Mouse (Mus musculus): Measurements from ENCODE around the gene Gm9903.

Gene Gm9903

GRCm38 (mm10) chr5:33629301-33629987 lies at the start of gene Gm9903, which contains the start of gene Fam53a:
TSS of gene Gm9903 (plus strand) at chr5:33629925.
TSS of gene Fam53a (minus strand) at chr5:33629635.
- DNase-seq (ENCODE audit: low spot score), result peak; percentile 98

GRCm38 (mm10) chr5:33580336-33580735 lies 49.4 kb upstream of the Gm9903 start:
- DNase-seq (ENCODE audit: low spot score), result no peak

GRCm38 (mm10) chr5:33587498-33588058 lies 42.1 kb upstream of the Gm9903 start:
- no peak for DNase-seq (ENCODE audit: low spot score)

GRCm38 (mm10) chr5:33588066-33588465 lies 41.7 kb upstream of the Gm9903 start:
- DNase-seq (ENCODE audit: low spot score), result no peak

- DNase-seq (ENCODE audit: low spot score), result peak; percentile 90
These were observed 40.4 kb upstream of the Gm9903 start for GRCm38 (mm10) chr5:33589221-33589888.

DNA sequence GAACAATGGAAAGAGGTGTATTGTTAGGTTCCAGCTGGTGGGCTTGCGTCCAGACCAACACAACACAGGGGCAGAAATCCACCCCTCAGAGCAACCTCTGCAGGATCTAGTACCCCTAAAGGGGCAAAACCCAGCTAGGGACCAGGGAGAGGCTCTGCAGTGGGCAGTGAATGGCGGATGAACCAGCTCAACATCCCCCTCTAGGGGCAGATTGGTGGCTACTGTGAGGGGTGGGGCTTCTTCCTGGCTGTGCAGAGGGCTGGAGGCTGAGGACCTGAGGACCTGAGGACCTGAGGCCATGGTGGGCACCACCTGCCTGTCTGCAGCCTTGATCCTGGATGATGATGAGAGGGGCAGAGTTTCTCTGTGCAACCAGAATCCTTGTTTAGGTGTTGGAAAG lies 36.1 kb upstream of the Gm9903 start:
- peak; percentile 62 for DNase-seq (ENCODE audit: low spot score)

DNA sequence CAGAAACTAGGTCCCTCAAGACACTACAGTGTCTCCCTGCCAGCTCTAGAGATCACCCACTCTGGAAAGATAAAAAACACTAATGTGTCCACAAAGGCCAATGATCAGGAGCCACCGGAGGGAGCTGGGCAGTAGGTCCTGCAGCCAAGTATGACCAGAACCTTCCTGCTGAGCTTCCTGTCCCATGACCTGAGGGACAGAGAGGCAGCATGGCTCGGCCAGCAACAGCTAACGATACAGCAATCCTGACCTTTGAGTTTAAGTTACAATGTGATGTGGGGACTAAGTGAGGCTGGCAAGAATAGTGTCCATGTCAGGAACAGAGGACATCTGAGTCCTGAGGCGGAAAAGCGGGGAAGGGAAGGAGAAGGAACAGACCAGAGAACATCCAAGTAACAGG lies 24.4 kb upstream of the Gm9903 start:
- no peak for DNase-seq (ENCODE audit: low spot score)

DNA sequence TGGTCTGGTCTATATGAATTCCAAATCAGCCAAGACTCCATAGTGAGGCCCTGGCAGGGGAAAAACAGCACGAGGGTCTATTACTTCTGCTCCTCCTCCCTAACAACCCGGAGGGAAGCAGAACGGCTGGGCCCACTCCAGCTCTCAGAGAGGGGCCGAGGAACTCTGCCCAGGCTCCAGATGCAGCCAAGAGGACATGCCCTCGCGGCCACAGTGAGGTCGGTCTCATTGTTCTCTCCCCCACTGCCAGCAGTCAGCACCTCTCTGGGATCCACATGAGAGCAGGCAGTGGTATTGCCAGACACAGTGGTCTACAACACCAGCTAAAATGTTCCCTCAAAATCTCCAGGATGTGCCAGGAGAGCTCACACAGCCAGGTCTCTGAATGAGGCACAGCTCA lies 23.1 kb upstream of the Gm9903 start:
- no peak for DNase-seq (ENCODE audit: low spot score)

- no peak for DNase-seq (ENCODE audit: low spot score)
These were observed 22.3 kb upstream of the Gm9903 start for GRCm38 (mm10) chr5:33607434-33607833.

- DNase-seq (ENCODE audit: low spot score), result no peak
These were observed 20.5 kb upstream of the Gm9903 start for GRCm38 (mm10) chr5:33609226-33609625.

- no peak for DNase-seq (ENCODE audit: low spot score)
These were observed 17.9 kb upstream of the Gm9903 start for GRCm38 (mm10) chr5:33611795-33612194.

DNA sequence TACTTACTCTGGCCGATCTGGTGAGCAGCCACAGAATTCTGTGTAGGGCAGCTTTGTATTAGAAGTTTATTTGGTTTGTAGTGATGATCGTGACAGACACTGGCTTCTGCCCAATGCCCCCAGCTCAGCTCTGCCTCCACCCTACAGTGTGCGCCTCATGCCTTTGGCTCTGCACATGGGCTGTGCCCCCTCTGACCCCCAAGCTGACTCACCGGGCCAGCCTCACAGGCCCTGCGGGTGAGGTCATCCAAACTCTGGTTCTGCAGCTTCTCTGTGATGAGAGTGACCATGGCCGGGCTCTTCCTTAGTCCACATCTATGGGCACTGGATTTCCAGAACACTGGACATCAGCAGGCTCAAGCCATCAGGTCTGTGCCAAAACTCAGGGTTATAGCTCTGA lies 15.3 kb upstream of the Gm9903 start:
- no peak for DNase-seq (ENCODE audit: low spot score)

GRCm38 (mm10) chr5:33622671-33623070 lies 7.1 kb upstream of the Gm9903 start:
- no peak for DNase-seq (ENCODE audit: low spot score)

GRCm38 (mm10) chr5:33623766-33624165 lies 6.0 kb upstream of the Gm9903 start:
- no peak for DNase-seq (ENCODE audit: low spot score)

GRCm38 (mm10) chr5:33627968-33628367 lies 1.8 kb upstream of the Gm9903 start:
- no peak for DNase-seq (ENCODE audit: low spot score)

GRCm38 (mm10) chr5:33628820-33629300 lies 865 bp upstream of the Gm9903 start:
- peak; percentile 54 for DNase-seq (ENCODE audit: low spot score)

GRCm38 (mm10) chr5:33630061-33630460 lies 336 bp downstream of the Gm9903 start:
- DNase-seq (ENCODE audit: low spot score), result no peak

DNA sequence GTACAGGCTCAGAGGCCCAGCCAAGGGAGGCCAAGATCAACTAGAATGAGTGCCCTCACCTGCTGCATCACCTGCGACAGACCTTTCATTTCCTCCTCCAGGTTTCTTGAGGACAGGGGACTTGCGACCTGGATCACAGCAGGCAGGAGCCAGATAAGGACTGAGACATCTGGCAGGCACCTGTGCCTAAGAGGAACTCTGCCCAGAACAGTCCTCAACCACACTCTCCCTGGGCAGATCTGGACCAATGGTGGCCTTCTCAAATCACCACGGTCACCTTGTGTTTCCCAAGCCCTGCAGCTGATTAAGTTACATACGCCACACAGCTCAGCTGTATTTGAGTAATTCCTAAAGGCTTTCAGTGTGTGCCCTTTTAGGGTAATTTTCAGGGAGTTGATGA lies 890 bp downstream of the Gm9903 start:
- DNase-seq (ENCODE audit: low spot score), result no peak

DNA sequence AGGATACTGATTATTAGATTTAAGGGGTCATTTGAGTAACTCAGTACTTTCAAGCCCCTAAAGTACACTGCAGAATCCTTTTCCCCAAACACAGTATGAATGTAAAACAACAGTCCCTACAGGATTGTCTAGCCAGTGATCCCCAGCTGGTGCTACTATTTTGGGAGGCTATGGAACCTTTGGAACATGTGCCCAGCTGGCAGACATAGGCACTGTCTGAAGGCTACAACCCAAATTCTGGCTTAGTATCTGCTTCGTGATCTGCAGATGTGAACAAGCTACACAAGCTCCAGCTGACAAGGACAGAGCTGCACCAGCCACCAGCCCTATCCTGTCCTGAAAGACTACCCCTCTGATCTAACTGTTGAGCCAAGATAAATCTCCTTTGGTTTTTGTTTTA lies 2.8 kb downstream of the Gm9903 start:
- no peak for DNase-seq (ENCODE audit: low spot score)

DNA sequence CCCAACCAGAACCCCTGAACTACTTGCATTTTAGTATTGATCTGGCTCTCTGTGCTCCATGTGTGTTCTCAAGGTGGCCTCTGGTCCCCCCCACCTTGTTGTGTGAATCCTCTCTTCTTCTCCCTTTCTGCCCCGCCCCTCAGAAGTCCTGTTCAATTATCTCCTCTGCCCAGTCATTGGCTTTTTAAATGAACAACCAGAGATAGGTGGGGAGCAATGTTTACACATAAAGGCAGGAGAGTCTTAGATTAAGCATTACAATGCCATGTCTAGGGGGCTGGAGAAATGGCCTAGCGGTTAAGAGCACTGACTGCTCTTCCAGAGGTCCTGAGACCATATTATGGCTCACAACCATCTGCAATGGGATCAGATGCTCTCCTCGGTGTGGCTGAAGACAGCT lies 5.6 kb downstream of the Gm9903 start:
- no peak for DNase-seq (ENCODE audit: low spot score)

DNA sequence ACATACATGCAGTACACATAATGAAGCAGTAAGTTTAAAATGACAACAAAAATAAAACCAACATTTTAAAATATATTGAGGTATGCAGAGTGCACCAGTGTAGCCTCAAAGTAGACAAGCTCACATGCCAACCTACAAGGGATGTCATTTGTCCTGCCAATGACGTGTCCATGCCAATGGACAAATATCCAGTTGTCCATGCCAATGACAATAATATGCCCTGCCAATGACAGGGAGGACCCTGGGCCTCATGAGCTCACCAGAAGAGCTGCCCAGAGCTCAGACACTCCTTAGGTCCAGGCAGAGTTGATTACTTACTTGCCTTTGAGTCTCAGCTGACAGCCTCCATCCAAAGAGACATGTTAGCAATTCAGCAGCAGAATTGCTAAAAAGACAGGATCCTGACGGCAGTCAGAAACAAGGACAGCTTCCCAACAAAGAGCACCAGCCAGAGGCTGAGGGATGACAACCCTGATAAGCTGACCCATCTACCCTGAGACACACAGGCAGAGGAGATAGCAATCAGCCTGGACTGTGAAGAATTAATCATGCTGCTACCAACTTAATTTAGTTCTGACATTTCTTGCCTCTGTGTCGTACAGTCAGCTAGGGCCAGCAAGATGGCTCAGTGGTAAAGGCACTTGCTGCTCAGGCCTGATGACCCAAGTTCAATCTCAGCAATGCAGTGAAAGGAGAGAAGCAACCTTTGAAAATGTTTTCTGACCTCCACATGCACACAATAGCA lies 8.1 kb downstream of the Gm9903 start:
- DNase-seq (ENCODE audit: low spot score), result no peak

- no peak for DNase-seq (ENCODE audit: low spot score)
These were observed 9.1 kb downstream of the Gm9903 start for GRCm38 (mm10) chr5:33638826-33639225.

DNA sequence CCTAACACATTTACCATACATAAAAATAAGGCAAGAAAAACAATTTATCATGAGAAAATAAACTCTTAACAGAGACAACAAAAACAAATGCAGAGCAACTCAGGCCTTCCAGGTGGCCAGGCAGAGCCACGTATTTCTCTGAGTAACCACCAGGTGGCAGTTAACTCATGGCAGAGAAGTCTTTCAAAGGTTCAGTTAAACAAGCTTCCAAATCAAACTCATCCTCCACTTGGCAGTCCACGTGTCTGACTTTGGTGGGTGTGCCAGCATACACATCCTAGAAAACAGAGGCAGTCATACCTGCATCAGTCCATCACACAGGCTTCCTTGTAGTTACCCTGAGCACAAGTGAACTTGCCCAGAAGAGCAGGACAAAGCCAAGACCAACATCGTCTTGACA lies 10.9 kb downstream of the Gm9903 start:
- peak; percentile 79 for DNase-seq (ENCODE audit: low spot score)

All from retina, embryonic 14.5 days (tissue).